Mouse (Mus musculus) midbrain, postnatal 0 days (tissue): ENCODE results near the gene Kcnk4. TPM values are rescaled to one million over a fixed set of nuclear protein-coding genes. Genes with fewer than 3 reads are reported as not detected.

Experiments
- ATAC-seq: fragments of 200-750 bp; cut with Nextera tagmentation; 2 replicates; pipeline ENCODE4 v1.8.0; 2017; ENCODE audit warnings: moderate number of reproducible peaks, mild to moderate bottlenecking, moderate TSS enrichment, moderate library complexity; ENCODE audit not compliant: low FRiP score
- DNase-seq: peaks from one replicate; pipeline ENCODE4 v3.0.0-alpha.2; 2015; ENCODE audit warnings: low spot score
- H3K27ac ChIP-seq: fragments of 300-500 bp; sonication (generic); 2 replicates; pipeline ENCODE4 v1.5.1; 2014; ENCODE audit warnings: low read depth, mild to moderate bottlenecking, low read length, mixed read lengths
- H3K27me3 ChIP-seq: fragments of 300-500 bp; sonication (generic); 2 replicates; pipeline ENCODE4 v1.6.1; 2014; ENCODE audit warnings: low read length, control low read depth, mixed read lengths; ENCODE audit not compliant: insufficient read depth
- H3K36me3 ChIP-seq: fragments of 300-500 bp; sonication (generic); 2 replicates; pipeline ENCODE4 v1.6.1; 2014; ENCODE audit warnings: low read length, control low read depth, mixed read lengths; ENCODE audit not compliant: insufficient read depth
- H3K4me1 ChIP-seq: fragments of 300-500 bp; sonication (generic); 2 replicates; pipeline ENCODE4 v1.6.1; 2014; ENCODE audit warnings: mild to moderate bottlenecking, control low read depth, antibody characterized with exemption, low read length, mixed read lengths; ENCODE audit not compliant: insufficient read depth
- H3K4me2 ChIP-seq: fragments of 300-500 bp; sonication (generic); 2 replicates; pipeline ENCODE4 v1.6.1; 2014; ENCODE audit warnings: low read depth, mild to moderate bottlenecking, low read length, mixed read lengths; ENCODE audit not compliant: poor library complexity, severe bottlenecking
- H3K4me3 ChIP-seq: fragments of 300-500 bp; sonication (generic); 2 replicates; pipeline ENCODE4 v1.5.1; 2014; ENCODE audit warnings: low read depth, mild to moderate bottlenecking, low read length, moderate library complexity
- H3K9ac ChIP-seq: fragments of 300-500 bp; sonication (generic); replicated peaks from 2 replicates; pipeline ENCODE4 v1.6.1; 2014; ENCODE audit warnings: mild to moderate bottlenecking, low read length, moderate library complexity, mixed read lengths; ENCODE audit not compliant: poor library complexity, severe bottlenecking
- H3K9me3 ChIP-seq: fragments of 300-500 bp; sonication (generic); 2 replicates; pipeline ENCODE4 v1.6.1; 2016; ENCODE audit warnings: low read length, control low read depth
- CTCF ChIP-seq: IDR thresholded peaks from 2 replicates; pipeline ENCODE4 v1.5.1; 2016; ENCODE audit warnings: antibody characterized with exemption, mild to moderate bottlenecking
- WGBS: fragments of 180-500 bp; shearing (Covaris S2); extraction: QIAGEN DNeasy Blood & Tissue Kit; methylation state at CpG from one replicate; pipeline ENCODE4 v1.1.7; 2014; 5-methylcytosine and 5-hydroxymethylcytosine counted together
- polyA plus RNA-seq: library from polyadenylated mRNA; unstranded; fragments of >200 nt; fragmentation: Nextera tagmentation; extraction: Ambion mirVana; gene quantifications from 2 replicates; pipeline ENCODE4 v1.2.1, GENCODE M21; 2015
- total RNA-seq: library from RNA; depleted of rRNA; stranded (reverse); fragments of >200 nt; gene quantifications from 2 replicates; pipeline ENCODE4 v1.2.3, GENCODE M21; 2014

Gene Kcnk4
- total and polyA plus RNA-seq, 2 experiments from 2014 or later, result 13.6 to 18.0 TPM

DNA sequence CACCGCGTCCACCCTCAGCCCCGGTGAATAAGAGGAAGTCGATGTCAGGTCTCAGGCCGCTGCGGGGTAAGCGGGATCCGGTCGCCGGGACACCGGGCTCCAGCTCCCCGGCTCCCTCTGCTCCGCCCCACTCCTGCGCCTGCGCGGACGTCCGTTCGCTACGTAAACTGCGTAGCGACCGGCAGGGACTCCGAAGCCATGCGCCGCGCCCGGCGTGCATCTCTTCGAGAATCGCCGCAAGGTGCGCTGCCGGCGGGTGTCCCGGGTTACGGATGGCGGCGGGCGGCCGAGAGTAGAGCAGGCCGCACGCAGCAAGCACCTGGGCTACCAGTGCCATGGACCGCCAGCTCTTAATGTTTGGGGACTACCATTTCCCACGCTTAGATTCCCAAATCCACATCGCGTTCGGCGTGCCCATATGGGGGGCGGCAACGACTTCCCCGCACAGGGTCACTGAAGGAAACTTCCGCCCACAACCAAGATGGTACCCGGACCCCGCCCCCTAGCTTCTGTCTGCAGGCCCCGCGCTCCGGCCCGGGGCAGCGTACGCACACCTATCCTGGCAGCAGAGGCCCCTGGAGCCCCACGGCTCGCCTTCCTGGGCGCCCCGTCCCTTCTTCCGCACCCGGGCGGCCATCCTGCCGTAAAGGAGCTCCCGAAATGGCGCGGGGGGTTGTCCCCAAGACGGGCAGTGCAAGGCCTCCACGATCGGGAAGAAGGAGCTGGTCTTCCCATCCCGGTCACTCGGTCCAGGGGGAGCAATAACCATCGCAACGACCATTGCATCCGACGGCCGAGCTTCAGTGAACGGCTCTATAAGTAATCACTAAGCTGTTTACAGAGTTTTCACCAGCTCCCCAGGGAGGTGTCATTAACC, 7.3 kb upstream of the Kcnk4 start, which contains the start of gene Bad:
Gene Bad, plus strand, starts transcription at position 490 of the 877 bp plus-strand sequence.
- peak within 1 kb of the TSS; percentile 95 for H3K27ac ChIP-seq
- no peaks in the 10 kb centered on the region for H3K9me3 ChIP-seq
- H3K36me3 ChIP-seq, result peaks cover 8% of the 10 kb centered on the region
- peak; percentile 27 for TF ChIP-seq CTCF
- H3K9ac ChIP-seq, result peak within 1 kb of the TSS; percentile 89
- ATAC-seq (peak; percentile 82), DNase-seq (peak; percentile 93)
- peaks cover 19% of the 10 kb centered on the region for H3K4me1 ChIP-seq
- peak within 1 kb of the TSS; percentile 92 for H3K4me3 ChIP-seq
- H3K4me2 ChIP-seq, result peak within 1 kb of the TSS; percentile 100
- WGBS, result 1% methylated on average over 80 of the region's 83 CpGs
- no peaks in the 10 kb centered on the region for H3K27me3 ChIP-seq

DNA sequence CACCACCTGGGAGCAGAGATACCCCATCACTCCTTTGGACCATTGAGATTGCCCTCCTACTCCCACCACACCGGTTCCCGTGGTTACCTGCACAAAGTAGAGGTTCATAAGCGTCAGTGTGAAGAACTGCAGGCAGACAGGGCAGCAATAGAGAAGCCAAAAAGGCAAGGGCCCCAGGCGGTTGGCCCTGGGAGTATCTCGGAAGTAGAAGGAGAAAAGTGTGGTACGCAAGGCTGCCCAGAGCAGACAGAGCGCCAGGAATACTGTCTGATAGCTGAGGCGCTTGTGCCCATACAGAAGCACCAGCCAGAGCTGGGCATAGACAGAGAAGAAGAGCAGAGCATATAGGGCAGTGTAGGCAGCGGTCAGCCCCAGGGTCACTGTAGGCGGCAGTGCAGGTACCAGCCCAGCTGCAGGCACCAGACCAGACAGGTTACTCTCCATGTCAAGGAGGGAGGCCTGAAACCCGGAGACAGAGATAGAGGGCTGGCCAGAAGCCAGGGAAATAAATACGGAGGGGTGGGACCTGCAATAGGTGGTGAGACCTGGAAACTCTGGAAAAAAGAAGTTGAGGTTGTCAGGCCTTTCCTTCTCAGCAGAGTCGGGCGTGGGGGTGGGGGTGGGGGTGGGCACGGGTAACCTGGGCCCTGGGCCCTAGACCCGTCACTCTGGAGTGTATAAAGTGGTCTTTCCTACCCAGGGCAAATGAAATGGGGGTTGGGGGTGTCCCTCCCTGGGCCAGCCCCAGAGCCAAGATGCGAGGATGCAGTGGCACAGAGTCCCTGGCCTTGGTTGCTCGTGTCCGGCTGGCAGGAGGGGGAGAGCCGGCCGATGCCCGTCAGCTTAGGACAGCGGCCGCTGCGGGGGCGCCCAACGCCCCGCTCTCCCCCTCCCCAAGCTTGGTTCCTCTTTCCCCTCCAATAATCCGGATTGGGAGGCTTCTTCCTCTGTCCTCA, 6.4 kb upstream of the Kcnk4 start:
- Histone ChIP-seq H3K27me3 (peaks cover 3% of the 10 kb centered on the region; the same call in 1 of the 2 replicates), H3K36me3 (peaks cover 8% of the 10 kb centered on the region), H3K27ac (peak overlapping the region; percentile 95), H3K4me3 (peak overlapping the region; percentile 92), H3K4me2 (peak overlapping the region; percentile 100), H3K9me3 (no peaks in the 10 kb centered on the region), H3K4me1 (peaks cover 19% of the 10 kb centered on the region), H3K9ac (peak overlapping the region; percentile 89)
- no peak for TF ChIP-seq CTCF
- ATAC-seq, result peak; percentile 12; the same call in 1 of the 2 replicates
- 27% methylated on average over 20 of the region's 29 CpGs for WGBS
- no peak for DNase-seq

DNA sequence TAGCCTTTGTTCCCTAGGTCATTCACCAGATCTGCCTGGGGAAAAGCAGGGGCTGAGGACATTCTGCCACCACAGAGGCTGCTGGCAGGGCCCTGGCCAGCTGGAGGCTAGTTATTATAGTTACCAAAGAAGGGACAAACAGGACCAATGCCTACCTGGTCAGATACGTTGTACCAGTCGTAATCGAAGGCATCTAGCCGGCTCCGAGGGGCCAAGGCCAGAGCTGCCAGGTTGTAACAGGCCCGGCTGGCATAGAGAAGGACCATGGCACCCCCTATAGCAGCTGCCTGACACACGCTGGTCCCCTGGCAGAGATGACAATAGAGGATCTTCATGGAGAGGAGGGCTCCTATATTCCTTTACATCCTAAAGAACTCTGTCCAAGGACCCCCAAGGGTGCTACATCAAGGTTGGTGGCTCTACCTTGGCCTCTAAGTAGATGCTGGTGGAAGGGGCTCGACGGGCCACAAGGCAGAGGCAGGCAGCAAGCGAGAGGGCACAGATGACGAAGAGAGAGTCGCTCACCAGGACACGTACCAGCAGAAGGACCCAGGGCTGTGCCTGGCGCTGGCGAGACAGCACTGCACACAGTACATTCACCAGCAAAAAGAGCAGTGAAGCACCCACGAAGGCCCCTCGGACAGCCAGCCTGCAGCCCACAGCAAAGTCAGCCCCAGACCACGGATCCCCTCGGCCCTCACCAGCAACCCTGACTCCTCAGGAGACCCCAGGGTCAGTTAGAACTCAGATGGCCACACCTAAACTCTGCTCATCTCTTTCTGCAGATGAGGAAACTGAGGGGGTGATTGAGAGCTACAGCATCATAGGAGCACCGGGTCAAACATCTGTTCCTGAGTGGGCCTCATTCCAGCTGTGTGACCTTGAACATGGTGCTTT, 5.0 kb upstream of the Kcnk4 start:
- H3K4me3 ChIP-seq, result no peak overlapping the region
- H3K27me3 ChIP-seq, result peaks cover 10% of the 10 kb centered on the region; the same call in 1 of the 2 replicates
- H3K4me2 ChIP-seq, result peak overlapping the region; percentile 100
- H3K36me3 ChIP-seq, result peaks cover 8% of the 10 kb centered on the region
- no peak overlapping the region for H3K27ac ChIP-seq
- ATAC-seq (no peak), DNase-seq (no peak)
- 84% methylated on average over 20 of the region's 20 CpGs for WGBS
- H3K9ac ChIP-seq, result peak overlapping the region; percentile 89; the same call in 1 of the 2 replicates
- no peak for TF ChIP-seq CTCF
- H3K9me3 ChIP-seq, result no peaks in the 10 kb centered on the region
- peaks cover 19% of the 10 kb centered on the region for H3K4me1 ChIP-seq

DNA sequence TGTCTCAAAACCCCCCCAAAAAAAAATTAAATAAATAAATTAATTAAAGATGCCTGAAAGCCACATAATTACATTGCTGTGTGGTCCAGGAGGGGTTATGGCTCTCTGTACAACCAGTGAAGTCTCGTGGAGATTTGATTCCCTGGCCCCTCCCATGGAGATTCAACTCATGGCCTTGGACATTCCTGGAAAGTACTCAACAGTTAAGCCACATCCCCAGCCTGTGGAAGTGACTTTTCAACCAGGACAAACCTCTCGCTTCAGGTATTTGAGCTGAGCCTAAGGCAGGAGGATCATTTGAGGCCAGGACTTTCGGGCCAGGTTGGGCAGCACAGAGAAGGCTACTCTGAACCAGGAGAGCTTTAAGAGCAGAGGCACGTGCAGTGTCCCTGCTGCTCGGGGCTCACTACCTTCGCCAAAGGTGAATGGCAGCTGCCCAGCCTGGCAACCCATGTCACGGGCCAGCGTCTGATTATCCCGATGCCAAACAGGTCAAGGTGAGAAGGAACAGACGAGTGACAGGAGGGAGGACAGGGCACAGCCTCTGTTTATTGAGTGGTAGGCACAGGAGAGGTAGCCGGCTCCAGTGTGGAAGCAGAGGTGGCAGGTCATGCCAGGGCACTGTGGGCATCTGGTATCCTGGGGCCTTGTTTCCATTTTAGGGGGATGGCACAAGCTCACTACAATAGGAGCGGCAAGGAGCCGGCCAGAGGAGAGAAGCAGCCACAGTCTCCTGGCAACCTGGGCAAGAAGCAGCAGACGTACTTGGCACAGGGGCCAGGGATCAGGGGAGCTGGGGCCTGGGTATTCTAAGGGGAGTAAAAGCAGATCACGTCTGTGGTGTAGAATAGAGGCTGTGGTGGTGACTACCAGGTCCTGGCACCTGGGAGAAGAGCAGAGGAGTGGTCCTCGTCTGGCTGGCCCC, 3.5 kb upstream of the Kcnk4 start:
- H3K4me3 ChIP-seq, result no peak overlapping the region
- H3K4me2 ChIP-seq, result no peak overlapping the region

More for the DNA sequence above, 3.5 kb upstream of the Kcnk4 start:
- Histone ChIP-seq H3K4me1 (peaks cover 25% of the 10 kb centered on the region), H3K27me3 (peaks cover 18% of the 10 kb centered on the region), H3K27ac (no peak overlapping the region), H3K9me3 (no peaks in the 10 kb centered on the region), H3K9ac (no peak overlapping the region), H3K36me3 (peaks cover 8% of the 10 kb centered on the region)
- TF ChIP-seq CTCF, result no peak
- 76% methylated on average over 16 of the region's 16 CpGs for WGBS
- DNase-seq (no peak), ATAC-seq (no peak)
